In the genomic region with DNA sequence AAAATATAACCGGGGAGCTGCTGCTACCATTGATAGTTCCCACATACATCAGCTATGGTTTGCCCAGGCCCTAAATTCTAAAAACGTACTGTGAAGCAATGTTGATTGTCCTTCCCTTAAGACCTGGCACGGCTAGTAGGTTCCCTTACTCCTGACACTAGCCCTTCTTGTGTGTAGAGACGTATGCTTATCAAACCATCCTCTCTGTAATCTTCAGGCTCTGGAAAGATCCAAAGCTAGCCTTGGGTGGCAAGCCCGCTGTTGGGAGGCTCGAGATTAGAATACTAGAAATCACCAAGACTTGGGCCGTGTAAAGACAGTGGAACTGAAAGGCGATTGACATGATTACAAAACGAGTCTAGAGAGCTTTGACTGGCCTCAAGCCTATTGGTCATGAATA, we compare ENCODE assay signal across 7 mouse cellular contexts. TPM values are rescaled to one million over a fixed set of nuclear protein-coding genes. Genes with fewer than 3 reads are reported as not detected.
DNase-seq lines count a peak whose midpoint lies in the region; ATAC-seq lines count a peak whose summit lies in the region.

No protein-coding gene starts in this region.

- peaks cover 37% of the 10 kb centered on the region for H3K36me3 ChIP-seq in forebrain, embryonic 12.5 days (replicated peaks)
- H3K36me3 ChIP-seq in liver, embryonic 11.5 days (ENCODE audit: control insufficient read depth, insufficient read depth, low read length), result peaks cover 18% of the 10 kb centered on the region

- H3K4me2 ChIP-seq in forebrain, embryonic 12.5 days, result peak overlapping the region; percentile 89
- H3K4me2 ChIP-seq in liver, embryonic 11.5 days, result peak overlapping the region; percentile 92

- no peak for ATAC-seq in forebrain, embryonic 12.5 days (ENCODE audit: low FRiP score)
- ATAC-seq in liver, embryonic 11.5 days (replicated peaks; ENCODE audit: low FRiP score), result peak; percentile 55

- H3K9me3 ChIP-seq in forebrain, embryonic 12.5 days, result no peaks in the 10 kb centered on the region
- no peaks in the 10 kb centered on the region for H3K9me3 ChIP-seq in liver, embryonic 11.5 days (ENCODE audit: control insufficient read depth, low read length)

- H3K27me3 ChIP-seq in forebrain, embryonic 12.5 days, result peaks cover 7% of the 10 kb centered on the region; the same call in 1 of the 2 replicates
- H3K27me3 ChIP-seq in liver, embryonic 11.5 days (replicated peaks; ENCODE audit: control insufficient read depth, insufficient read depth, low read length), result no peaks in the 10 kb centered on the region

- peak; percentile 3 for DNase-seq in thymus, postnatal 0 days (ENCODE audit: low spot score)
- DNase-seq in thymus, postnatal 36 days, result no peak
- DNase-seq in liver, embryonic 11.5 days (ENCODE audit: low spot score), result no peak
- DNase-seq in right cerebral cortex, postnatal 10 days (ENCODE audit: low spot score in 2 of 2), result no peak
- no peak for DNase-seq in urinary bladder, postnatal 4 days (ENCODE audit: low spot score in 2 of 2)
- no peak for DNase-seq in gastrocnemius, postnatal 10 days

- peaks cover 15% of the 10 kb centered on the region for H3K4me1 ChIP-seq in forebrain, embryonic 12.5 days
- peaks cover 6% of the 10 kb centered on the region; the same call in 1 of the 2 replicates for H3K4me1 ChIP-seq in liver, embryonic 11.5 days (replicated peaks; ENCODE audit: control insufficient read depth, insufficient read depth, low read length)

- WGBS in forebrain, embryonic 12.5 days, result 70% methylated on average over 9 of the region's 9 CpGs
- 41% methylated on average over 9 of the region's 9 CpGs for WGBS in liver, embryonic 11.5 days

- peak overlapping the region; percentile 98 for H3K4me3 ChIP-seq in forebrain, embryonic 12.5 days (replicated peaks)
- H3K4me3 ChIP-seq in liver, embryonic 11.5 days (ENCODE audit: low read depth, low read length), result peak overlapping the region; percentile 96

- peak overlapping the region; percentile 94 for H3K9ac ChIP-seq in forebrain, embryonic 12.5 days
- H3K9ac ChIP-seq in liver, embryonic 11.5 days (ENCODE audit: low read depth, low read length), result peak overlapping the region; percentile 95

- H3K27ac ChIP-seq in forebrain, embryonic 12.5 days, result no peak overlapping the region
- H3K27ac ChIP-seq in liver, embryonic 11.5 days (ENCODE audit: low read depth, low read length), result no peak overlapping the region

RNA-seq across cellular contexts. Expression of gene Fam8a1, which starts 1.2 kb away (rescaled TPM):
- 6.4 and 9.4 TPM in 2 replicates for polyA plus RNA-seq in thymus, postnatal 0 days (2015; fragmentation: Nextera tagmentation; extraction: Ambion mirVana)
- polyA plus RNA-seq in forebrain, embryonic 12.5 days (2016; fragmentation: Nextera tagmentation; extraction: Ambion mirVana), result 20.2 and 21.0 TPM in 2 replicates
- polyA plus RNA-seq in liver, embryonic 11.5 days (2014; fragmentation: Nextera tagmentation; extraction: Ambion mirVana), result 5.0 and 5.6 TPM in 2 replicates
- 10 to 100 TPM; 29.6 to 31.5 TPM for total RNA-seq in gastrocnemius, postnatal 10 days (2021)

RNA-seq across cellular contexts. Expression of gene Nup153, which starts 57.2 kb away (rescaled TPM):
- 19.5 and 22.2 TPM in 2 replicates for polyA plus RNA-seq in thymus, postnatal 0 days (2015; fragmentation: Nextera tagmentation; extraction: Ambion mirVana)
- polyA plus RNA-seq in forebrain, embryonic 12.5 days (2016; fragmentation: Nextera tagmentation; extraction: Ambion mirVana), result 43.7 and 48.6 TPM in 2 replicates
- 41.6 and 42.1 TPM in 2 replicates for polyA plus RNA-seq in liver, embryonic 11.5 days (2014; fragmentation: Nextera tagmentation; extraction: Ambion mirVana)
- total RNA-seq in gastrocnemius, postnatal 10 days (2021), result 10 to 100 TPM; 34.1 to 43.8 TPM
